In genomic region chr15:99904333-99904732, GRCm38 (mm10) we compare ENCODE assay signal across 7 mouse cellular contexts. TPM values are rescaled to one million over a fixed set of nuclear protein-coding genes. Genes with fewer than 3 reads are reported as not detected.
A peak's percentile ranks its signal among the peaks of the same experiment; 100 is the strongest.
DNase-seq lines count a peak whose midpoint lies in the region; ATAC-seq and TF ChIP-seq lines count a peak whose summit lies in the region.

No protein-coding gene starts in this region.

- peak; percentile 82 for DNase-seq in Muller cell, postnatal 12 days (ENCODE audit: inconsistent ontology term)
- peak; percentile 94 for DNase-seq in brain, embryonic 14.5 days (ENCODE audit: low read depth)
- peak; percentile 47 for DNase-seq in layer of hippocampus, adult 9-11 months
- peak; percentile 74 for DNase-seq in lung, postnatal 14 days
- DNase-seq in retina, embryonic 14.5 days (ENCODE audit: low spot score) = peak; percentile 91

- H3K27me3 ChIP-seq in forebrain, embryonic 12.5 days = no peaks in the 10 kb centered on the region

- no peak for TF ChIP-seq POLR2A in brain, embryonic 14.5 days (IDR thresholded peaks at IDR 0.05; ENCODE audit: borderline replicate concordance, extremely low read depth, insufficient read depth, insufficient read length, poor library complexity, severe bottlenecking)

- WGBS in forebrain, embryonic 12.5 days = 16% methylated on average over 4 of the region's 4 CpGs

- H3K4me2 ChIP-seq in forebrain, embryonic 12.5 days = no peak overlapping the region

- H3K9ac ChIP-seq in forebrain, embryonic 12.5 days = no peak overlapping the region

- peak; percentile 79 for TF ChIP-seq CTCF in brain, embryonic 14.5 days (IDR thresholded peaks at IDR 0.05; ENCODE audit: borderline replicate concordance, extremely low read depth, insufficient read depth, insufficient read length)

- H3K36me3 ChIP-seq in forebrain, embryonic 12.5 days (replicated peaks) = no peaks in the 10 kb centered on the region

- no peaks in the 10 kb centered on the region for H3K9me3 ChIP-seq in forebrain, embryonic 12.5 days

- peak; percentile 71 for ATAC-seq in forebrain, embryonic 12.5 days (ENCODE audit: low FRiP score)
- ATAC-seq in hematopoietic stem cell, adult 5-6 weeks (replicated peaks in 1 of 2; ENCODE audit: insufficient read depth in 1 of 2, low FRiP score in 2 of 2, low TSS enrichment in 1 of 2, low read depth in 1 of 2, poor library complexity in 2 of 2, severe bottlenecking in 2 of 2) = peak; percentile 58 to 65

- H3K4me3 ChIP-seq in forebrain, embryonic 12.5 days (replicated peaks) = no peak overlapping the region

- H3K27ac ChIP-seq in forebrain, embryonic 12.5 days = no peak overlapping the region

- 0 out of 2 replicates have a peak, but pooled peaks cover 4% of the 10 kb centered on the region for H3K4me1 ChIP-seq in forebrain, embryonic 12.5 days

RNA-seq across cellular contexts. Expression of gene Lima1, which starts 29.1 kb away (rescaled TPM):
- polyA plus RNA-seq in brain, embryonic 14.5 days (2012; rRNA removed) = 21.1 and 22.2 TPM in 2 replicates
- 41.0 and 47.5 TPM in 2 replicates for polyA plus RNA-seq in forebrain, embryonic 12.5 days (2016; fragmentation: Nextera tagmentation; extraction: Ambion mirVana)
- total RNA-seq in hematopoietic stem cell, adult 5-6 weeks (2017) = 6.4 and 6.5 TPM in 2 replicates
